Comparison of ENCODE assay signal across 20 mouse cellular contexts in genomic region chr12:3907418-3907817, GRCm38 (mm10). TPM values are rescaled to one million over a fixed set of nuclear protein-coding genes. Genes with fewer than 3 reads are reported as not detected.
DNase-seq lines count a peak whose midpoint lies in the region; ATAC-seq and TF ChIP-seq lines count a peak whose summit lies in the region.
"Had no signal": no experiment of that assay in that cellular context is flagged by ENCODE, and none has a peak within 500 bp of the region (broad histone marks: within the 10 kb centered on the region; RNA-seq: fewer than 3 reads in every experiment).

No protein-coding gene starts in this region.

- no peak overlapping the region for H3K4me2 ChIP-seq in hindbrain, embryonic 16.5 days (ENCODE audit: low read length)
- H3K4me2 ChIP-seq: embryonic facial prominence, embryonic 12.5 days; forebrain, embryonic 13.5 days; forebrain, embryonic 15.5 days had no signal

- TF ChIP-seq CTCF in E14TG2a.4 (conservative IDR thresholded peaks at IDR 0.05; ENCODE audit: low read length) = no peak

- H3K9ac ChIP-seq in hindbrain, embryonic 16.5 days (ENCODE audit: low read depth, low read length) = no peak overlapping the region
- H3K9ac ChIP-seq: embryonic facial prominence, embryonic 12.5 days; forebrain, embryonic 13.5 days; forebrain, embryonic 15.5 days; forebrain, postnatal 0 days had no signal

- H3K4me3 ChIP-seq in E14TG2a.4 (replicated peaks; ENCODE audit: low read length) = 0 out of 2 replicates have a peak overlapping the region, but pooled peaks have one; percentile 32
- H3K4me3 ChIP-seq in hindbrain, embryonic 16.5 days (ENCODE audit: low read length) = no peak overlapping the region
- H3K4me3 ChIP-seq: embryonic facial prominence, embryonic 10.5 days; embryonic facial prominence, embryonic 12.5 days; forebrain, embryonic 13.5 days; forebrain, embryonic 15.5 days had no signal

- intact Hi-C loops in heart, postnatal 10 days (cut with DNase I) = no loop called here

- peaks cover 53% of the 10 kb centered on the region for H3K4me1 ChIP-seq in E14TG2a.4 (replicated peaks; ENCODE audit: low read depth, low read length)
- no peaks in the 10 kb centered on the region for H3K4me1 ChIP-seq in hindbrain, embryonic 16.5 days (ENCODE audit: control insufficient read depth, insufficient read depth, low read depth, low read length)
- H3K4me1 ChIP-seq: embryonic facial prominence, embryonic 10.5 days; embryonic facial prominence, embryonic 12.5 days; forebrain, embryonic 13.5 days; forebrain, embryonic 15.5 days had no signal

- DNase-seq in cerebellum, postnatal 14 days = peak; percentile 54 to 65
- DNase-seq in heart, adult 11 months = peak; percentile 80
- no peak for DNase-seq in heart, postnatal 10 days
- DNase-seq: adrenal gland, adult 8-10 months; adrenal gland, postnatal 14 days; adrenal gland, postnatal 36 days; cerebellum, adult 11 months; cerebellum, adult 18-20 months; cerebellum, adult 9-11 months; forebrain, postnatal 0 days had no signal

- 64% methylated on average over 13 of the region's 13 CpGs for WGBS in hindbrain, embryonic 16.5 days

- peaks cover 72% of the 10 kb centered on the region for H3K36me3 ChIP-seq in E14TG2a.4 (ENCODE audit: insufficient read depth, low read length)
- H3K36me3 ChIP-seq in hindbrain, embryonic 16.5 days (ENCODE audit: control insufficient read depth, insufficient read depth, low read length) = peaks cover 29% of the 10 kb centered on the region
- H3K36me3 ChIP-seq: G1E had no signal

- H3K27ac ChIP-seq in hindbrain, embryonic 16.5 days (ENCODE audit: low read depth, low read length) = no peak overlapping the region
- H3K27ac ChIP-seq: embryonic facial prominence, embryonic 10.5 days; embryonic facial prominence, embryonic 12.5 days; forebrain, embryonic 13.5 days; forebrain, embryonic 15.5 days had no signal

- ATAC-seq in cerebellum, adult (ENCODE audit: insufficient number of reproducible peaks, low FRiP score, low TSS enrichment) = no peak
- no peak for ATAC-seq in hindbrain, embryonic 16.5 days
- ATAC-seq: activated CD4-positive, CD25-positive, alpha-beta regulatory T cell, adult 4 months; forebrain, embryonic 13.5 days; forebrain, embryonic 15.5 days; forebrain, postnatal 0 days; Patski had no signal

- no peaks in the 10 kb centered on the region for H3K27me3 ChIP-seq in E14TG2a.4 (ENCODE audit: insufficient read depth, low read length)
- H3K27me3 ChIP-seq in hindbrain, embryonic 16.5 days (replicated peaks; ENCODE audit: control insufficient read depth, insufficient read depth, low read length) = no peaks in the 10 kb centered on the region
- H3K27me3 ChIP-seq: embryonic facial prominence, embryonic 12.5 days; forebrain, embryonic 13.5 days; forebrain, embryonic 15.5 days; Patski had no signal

- no peaks in the 10 kb centered on the region for H3K9me3 ChIP-seq in E14TG2a.4 (ENCODE audit: low read length)
- H3K9me3 ChIP-seq in hindbrain, embryonic 16.5 days (ENCODE audit: control insufficient read depth, low read length) = no peaks in the 10 kb centered on the region
- H3K9me3 ChIP-seq: embryonic facial prominence, embryonic 10.5 days; embryonic facial prominence, embryonic 12.5 days; forebrain, embryonic 13.5 days; forebrain, embryonic 15.5 days; G1E had no signal

RNA-seq across cellular contexts. Expression of gene Pomc, which starts 47.3 kb away (rescaled TPM):
- under 1 TPM in 1 of 2 experiments, not detected in 1; 0.72 TPM for total RNA-seq in heart, postnatal 10 days (2021)
- polyA plus RNA-seq in hindbrain, embryonic 16.5 days (2015; fragmentation: Nextera tagmentation; extraction: Ambion mirVana) = 3.4 and 3.9 TPM in 2 replicates
- total RNA-seq: G1E had no signal
- polyA plus RNA-seq: G1E, Patski had no signal

Comparison
In these comparisons a context has a peak if more than half of its experiments do, and no peak if none do; other contexts are left out.
1. DNase-seq: peak in cerebellum, postnatal 14 days (2 of 2) and heart, adult 11 months (single experiment); none in heart, postnatal 10 days (0 of 2).